Mouse (Mus musculus) embryonic fibroblast, embryonic 13.5 days (primary cell): ENCODE results near the gene Galnt16.

Experiments
- CTCF ChIP-seq: IDR thresholded peaks from 2 replicates; pipeline ENCODE4 v1.5.1; 2011; ENCODE audit warnings: mild to moderate bottlenecking, control low read depth, low read length, moderate library complexity, borderline replicate concordance; ENCODE audit not compliant: insufficient read depth
- POLR2A ChIP-seq: IDR thresholded peaks from 2 replicates; pipeline ENCODE4 v1.6.1; 2011; ENCODE audit warnings: low read depth, mild to moderate bottlenecking, control low read depth, low read length, moderate library complexity

DNA sequence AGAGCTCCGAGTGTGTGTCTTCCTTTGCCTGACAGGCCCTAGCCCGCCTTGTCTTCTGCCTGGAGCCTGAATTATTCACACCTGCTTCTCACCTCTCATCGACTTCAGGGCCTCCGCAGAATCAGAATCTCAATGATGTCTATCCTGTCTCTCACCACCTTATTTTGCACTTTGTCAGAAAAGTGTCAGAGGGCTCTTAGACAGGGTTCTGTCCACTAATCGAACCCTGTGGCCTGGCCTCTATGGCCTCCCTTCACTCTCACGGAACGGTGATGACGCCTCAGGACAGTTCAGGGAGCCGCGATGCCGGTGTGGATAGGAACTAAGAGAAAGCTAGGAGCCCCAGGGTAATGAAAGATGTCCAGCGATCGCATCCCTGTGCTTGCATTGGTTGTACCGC is at the start of gene Galnt16:
- TF ChIP-seq CTCF (no peak), POLR2A (no peak)
